Mouse (Mus musculus) embryonic fibroblast, embryonic 13.5 days (primary cell): Measurements from ENCODE around the gene Kansl1.

Experiments used
- CTCF ChIP-seq: IDR thresholded peaks from 2 replicates; pipeline ENCODE4 v1.5.1; 2011; ENCODE audit warnings: mild to moderate bottlenecking, control low read depth, low read length, moderate library complexity, borderline replicate concordance; ENCODE audit not compliant: insufficient read depth
- POLR2A ChIP-seq: IDR thresholded peaks from 2 replicates; pipeline ENCODE4 v1.6.1; 2011; ENCODE audit warnings: low read depth, mild to moderate bottlenecking, control low read depth, low read length, moderate library complexity

GRCm38 (mm10) chr11:104381887-104382286, 86.8 kb downstream of the Kansl1 start:
- TF ChIP-seq POLR2A (no peak), CTCF (no peak)
